Mouse (Mus musculus) CH12.LX (cell line): ENCODE measurements at regions not wholly inside any gene's neighbourhood (a gene's known extent, or its start where the extent isn't known, plus 50 kb on each side); places are given as distances from the start of the nearest gene placed in this dataset.

Source experiments
- DNase-seq: peaks from one replicate; pipeline ENCODE4 v3.0.0-alpha.2; 2013; ENCODE audit errors: extremely low read depth
- H3K27ac ChIP-seq: 2 replicates; pipeline ENCODE4 v1.5.1; 2012; ENCODE audit warnings: low read depth, mild to moderate bottlenecking, control low read depth, moderate library complexity; ENCODE audit not compliant: insufficient read depth
- H3K27me3 ChIP-seq: replicated peaks from 2 replicates; pipeline ENCODE3; 2012; ENCODE audit warnings: inconsistent platforms
- H3K36me3 ChIP-seq, 2 experiments: replicated peaks in 1 of 2; 2 replicates each; pipeline versions ENCODE3 to v1.6.1; 2012; ENCODE audit warnings: inconsistent platforms in 1 of 2, low read length in 1 of 2, mild to moderate bottlenecking in 1 of 2, mixed read lengths in 1 of 2, moderate library complexity in 1 of 2; ENCODE audit not compliant: control insufficient read depth in 1 of 2, insufficient read depth in 1 of 2
- H3K4me1 ChIP-seq, 2 experiments: 2 replicates each; pipeline ENCODE4 v1.6.1; 2012; ENCODE audit warnings: inconsistent platforms in 1 of 2, moderate library complexity in 1 of 2; ENCODE audit not compliant: insufficient read depth in 2 of 2, control insufficient read depth in 1 of 2
- H3K4me2 ChIP-seq: 2 replicates; pipeline ENCODE4 v1.6.1; 2012; ENCODE audit warnings: low read depth, mild to moderate bottlenecking, control low read depth; ENCODE audit not compliant: poor library complexity, insufficient read depth, severe bottlenecking
- H3K4me3 ChIP-seq, 3 experiments: fragments of 150-350 bp in 1 of 3; sonication (generic) in 1 of 3; replicated peaks in 1 of 3; 2 replicates each; pipeline versions ENCODE3 to v1.5.1; 2011 to 2012; ENCODE audit warnings: low read depth in 2 of 3, low read length in 2 of 3, mild to moderate bottlenecking in 2 of 3, moderate library complexity in 2 of 3, control low read depth in 1 of 3, improper control_type of control experiment in 1 of 3, inconsistent platforms in 1 of 3, mixed read lengths in 1 of 3; ENCODE audit not compliant: poor library complexity in 1 of 3
- H3K79me2 ChIP-seq: replicated peaks from 2 replicates; pipeline ENCODE4 v1.6.1; 2012; ENCODE audit warnings: mild to moderate bottlenecking, moderate library complexity; ENCODE audit not compliant: control insufficient read depth, poor library complexity, insufficient read depth, severe bottlenecking; ENCODE audit errors: extremely low read depth
- H3K9ac ChIP-seq: 2 replicates; pipeline ENCODE4 v1.6.1; 2012; ENCODE audit warnings: low read depth, mild to moderate bottlenecking, control low read depth, moderate library complexity; ENCODE audit not compliant: insufficient read depth
- H3K9me3 ChIP-seq: replicated peaks from 2 replicates; pipeline ENCODE3; 2012; ENCODE audit warnings: low read length, inconsistent platforms, mixed read lengths
- CHD1 ChIP-seq: IDR thresholded peaks from 2 replicates; pipeline ENCODE4 v1.6.1; 2012; ENCODE audit warnings: low read depth, low read length, improper control_type of control experiment, inconsistent platforms
- CHD2 ChIP-seq: IDR thresholded peaks from 2 replicates; pipeline ENCODE4 v1.6.1; 2011; ENCODE audit warnings: low read length, improper control_type of control experiment
- CTCF ChIP-seq, 2 experiments: IDR thresholded peaks in 1 of 2; conservative IDR thresholded peaks in 1 of 2; 2 replicates each; pipeline ENCODE4 v1.5.1; 2011 to 2012; ENCODE audit warnings: low read depth in 2 of 2, low read length in 2 of 2, improper control_type of control experiment in 1 of 2, inconsistent platforms in 1 of 2, mild to moderate bottlenecking in 1 of 2, moderate library complexity in 1 of 2
- E2F4 ChIP-seq: IDR thresholded peaks from 2 replicates; pipeline ENCODE4 v1.6.1; 2011; ENCODE audit warnings: low read depth, low read length, improper control_type of control experiment; ENCODE audit not compliant: insufficient replicate concordance
- ELF1 ChIP-seq: IDR thresholded peaks from 2 replicates; pipeline ENCODE4 v1.6.1; 2014; ENCODE audit warnings: low read depth, mild to moderate bottlenecking, inconsistent platforms, low read length, improper control_type of control experiment
- EP300 ChIP-seq: IDR thresholded peaks from 2 replicates; pipeline ENCODE4 v1.6.1; 2011; ENCODE audit warnings: low read length, improper control_type of control experiment
- ETS1 ChIP-seq: conservative IDR thresholded peaks from 2 replicates; pipeline ENCODE4 v1.6.1; 2012; ENCODE audit warnings: low read depth, mild to moderate bottlenecking, inconsistent platforms, low read length, improper control_type of control experiment, moderate library complexity
- GABPA ChIP-seq: IDR thresholded peaks from 2 replicates; pipeline ENCODE4 v1.6.1; 2012; ENCODE audit warnings: low read depth, low read length, improper control_type of control experiment, inconsistent platforms; ENCODE audit not compliant: insufficient replicate concordance
- HCFC1 ChIP-seq: IDR thresholded peaks from 2 replicates; pipeline ENCODE4 v1.6.1; 2012; ENCODE audit warnings: low read depth, mild to moderate bottlenecking, inconsistent platforms, low read length, improper control_type of control experiment
- JUN ChIP-seq: IDR thresholded peaks from 2 replicates; pipeline ENCODE4 v1.6.1; 2011; ENCODE audit warnings: low read depth, mild to moderate bottlenecking, low read length, improper control_type of control experiment, moderate library complexity; ENCODE audit not compliant: insufficient read depth
- MAX ChIP-seq: IDR thresholded peaks from 2 replicates; pipeline ENCODE4 v1.6.1; 2011; ENCODE audit warnings: low read length, improper control_type of control experiment
- MAZ ChIP-seq: IDR thresholded peaks from 2 replicates; pipeline ENCODE4 v1.6.1; 2012; ENCODE audit warnings: low read depth, mild to moderate bottlenecking, inconsistent platforms, low read length, improper control_type of control experiment, moderate library complexity
- MEF2A ChIP-seq: IDR thresholded peaks from 2 replicates; pipeline ENCODE4 v1.6.1; 2014; ENCODE audit warnings: low read depth, mild to moderate bottlenecking, inconsistent platforms, low read length, improper control_type of control experiment, borderline replicate concordance
- PAX5 ChIP-seq: IDR thresholded peaks from 2 replicates; pipeline ENCODE4 v1.6.1; 2012; ENCODE audit warnings: low read length, inconsistent platforms, mixed read lengths
- POLR2A ChIP-seq: IDR thresholded peaks from 2 replicates; pipeline ENCODE4 v1.6.1; 2011; ENCODE audit warnings: low read depth, mild to moderate bottlenecking, improper control_type of control experiment, low read length
- RAD21 ChIP-seq: IDR thresholded peaks from 2 replicates; pipeline ENCODE4 v1.6.1; 2011; ENCODE audit warnings: low read depth, mild to moderate bottlenecking, low read length, improper control_type of control experiment, moderate library complexity
- SIN3A ChIP-seq: IDR thresholded peaks from 2 replicates; pipeline ENCODE4 v1.6.1; 2012; ENCODE audit warnings: low read length, improper control_type of control experiment, inconsistent platforms
- SMC3 ChIP-seq: IDR thresholded peaks from 2 replicates; pipeline ENCODE4 v1.6.1; 2011; ENCODE audit warnings: low read depth, low read length, improper control_type of control experiment
- TBP ChIP-seq: conservative IDR thresholded peaks from 2 replicates; pipeline ENCODE4 v1.6.1; 2011; ENCODE audit warnings: low read depth, low read length, improper control_type of control experiment
- UBTF ChIP-seq: IDR thresholded peaks from 2 replicates; pipeline ENCODE4 v1.6.1; 2012; ENCODE audit warnings: low read depth, mild to moderate bottlenecking, inconsistent platforms, low read length, improper control_type of control experiment, moderate library complexity
- USF1 ChIP-seq: IDR thresholded peaks from 2 replicates; pipeline ENCODE4 v1.6.1; 2014; ENCODE audit warnings: low read depth, mild to moderate bottlenecking, inconsistent platforms, low read length, improper control_type of control experiment
- USF2 ChIP-seq: conservative IDR thresholded peaks from 2 replicates; pipeline ENCODE4 v1.6.1; 2011; ENCODE audit warnings: low read depth, low read length, improper control_type of control experiment
- ZKSCAN1 ChIP-seq: IDR thresholded peaks from 2 replicates; pipeline ENCODE4 v1.6.1; 2012; ENCODE audit warnings: low read depth, inconsistent platforms, low read length, improper control_type of control experiment, borderline replicate concordance
- ZMIZ1 ChIP-seq: IDR thresholded peaks from 2 replicates; pipeline ENCODE4 v1.6.1; 2012; ENCODE audit warnings: low read depth, mild to moderate bottlenecking, inconsistent platforms, low read length, improper control_type of control experiment
- ZNF384 ChIP-seq: IDR thresholded peaks from 2 replicates; pipeline ENCODE4 v1.6.1; 2012; ENCODE audit warnings: low read depth, low read length, improper control_type of control experiment, inconsistent platforms
- dilution Hi-C: fragments of 300-500 bp; cut with MboI; formaldehyde crosslinking; loops from 2 replicates; pipeline ENCODE4 v1.14.3; 2020; ENCODE audit warnings: low sequenced_read_pairs; ENCODE audit not compliant: extremely low pct_unique_long_range_greater_than_20kb, extremely low pct_ligation_motif_present
- in situ Hi-C: fragments of 300-500 bp; cut with MboI; formaldehyde crosslinking; loops from 3 replicates; pipeline ENCODE4 v1.14.3; 2019; ENCODE audit warnings: low sequenced_read_pairs, low pct_ligation_motif_present, low pct_unique_long_range_greater_than_20kb, mixed read lengths

DNA sequence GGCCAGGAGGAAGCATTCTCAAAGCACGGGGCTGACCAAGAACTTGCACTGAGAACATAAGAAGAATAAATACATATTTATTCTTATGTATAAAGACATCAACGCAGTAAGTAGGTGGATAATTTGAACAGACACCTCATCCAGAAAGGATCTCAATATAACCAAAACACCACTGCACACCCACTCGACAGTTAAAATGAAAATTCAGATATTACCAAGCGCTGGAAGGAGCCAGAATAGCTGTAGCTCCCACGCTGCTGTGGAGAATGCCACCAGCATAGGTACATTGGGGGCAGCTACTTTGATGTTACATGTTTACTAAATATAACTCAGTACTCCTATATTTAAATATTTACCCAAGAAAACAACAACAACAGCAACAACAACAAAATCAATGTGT, 280.4 kb upstream of the Eif4g2 start:
- H3K27ac ChIP-seq = no peak overlapping the region
- no peak overlapping the region for H3K4me2 ChIP-seq
- H3K9ac ChIP-seq = no peak overlapping the region
- H3K79me2 ChIP-seq = no peaks in the 10 kb centered on the region
- DNase-seq = no peak
- TF ChIP-seq USF1 (no peak), ETS1 (no peak), TBP (no peak), ZNF384 (no peak), CHD2 (no peak), CTCF (conservative IDR thresholded peaks at IDR 0.05 in 1 of 2, IDR thresholded peaks at IDR 0.05 in 1 of 2; ENCODE audit: low read depth in 2 of 2, low read length in 2 of 2) (no peak), SIN3A (no peak), ELF1 (no peak), MAZ (no peak), ZKSCAN1 (no peak), EP300 (no peak), SMC3 (no peak), MAX (no peak), PAX5 (no peak)
- no peaks in the 10 kb centered on the region for H3K27me3 ChIP-seq
- H3K4me3 ChIP-seq = no peak overlapping the region
- H3K4me1 ChIP-seq = peaks cover 4 to 28% of the 10 kb centered on the region in 2 experiments; a peak in 2 of 4 replicates
- in situ Hi-C loops = no loop called here
- dilution Hi-C loops = no loop called here
- H3K9me3 ChIP-seq = no peaks in the 10 kb centered on the region
- no peaks in the 10 kb centered on the region for H3K36me3 ChIP-seq

DNA sequence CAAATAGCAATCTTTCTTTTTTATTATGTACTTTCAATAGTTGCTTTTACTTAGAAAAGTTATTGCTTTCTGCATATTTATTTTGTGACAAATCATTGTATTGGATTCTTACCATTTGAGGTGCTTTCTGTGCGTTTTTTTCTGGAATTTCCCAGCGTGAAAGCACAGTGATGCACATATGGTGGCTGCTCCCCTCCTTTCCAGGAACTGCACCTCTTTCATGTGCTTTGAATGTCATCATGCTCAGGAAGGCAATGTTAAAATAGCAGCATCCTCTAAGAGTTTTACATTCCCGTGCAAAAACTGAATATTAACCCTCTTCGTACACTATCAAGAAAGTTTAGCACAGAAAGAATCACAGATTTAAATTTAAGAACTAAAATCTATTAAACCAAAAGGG, 279.8 kb upstream of the Eif4g2 start:
- no peak overlapping the region for H3K4me3 ChIP-seq
- no peak overlapping the region for H3K4me2 ChIP-seq
- TF ChIP-seq ELF1 (no peak), ZNF384 (no peak), EP300 (no peak), MEF2A (no peak), JUN (no peak), SIN3A (no peak), SMC3 (no peak), GABPA (no peak), RAD21 (no peak), CHD1 (no peak), HCFC1 (no peak), UBTF (no peak), E2F4 (no peak), POLR2A (no peak), CTCF (conservative IDR thresholded peaks at IDR 0.05 in 1 of 2, IDR thresholded peaks at IDR 0.05 in 1 of 2; ENCODE audit: low read depth in 2 of 2, low read length in 2 of 2) (no peak), ZMIZ1 (no peak), USF2 (no peak), USF1 (no peak), ETS1 (no peak), PAX5 (no peak)
- TF ChIP-seq, all 38 proteins: peak for 0
- Histone ChIP-seq H3K9me3 (no peaks in the 10 kb centered on the region), H3K9ac (no peak overlapping the region), H3K4me1 (peaks cover 4 to 28% of the 10 kb centered on the region in 2 experiments; a peak in 2 of 4 replicates), H3K27ac (no peak overlapping the region), H3K27me3 (no peaks in the 10 kb centered on the region), H3K36me3 (no peaks in the 10 kb centered on the region), H3K79me2 (no peaks in the 10 kb centered on the region)
- dilution Hi-C loops = no loop called here
- in situ Hi-C loops = no loop called here
- DNase-seq = no peak
